Mouse (Mus musculus): ENCODE measurements around the gene Cyp4f39.

The Cyp4f39 gene

DNA sequence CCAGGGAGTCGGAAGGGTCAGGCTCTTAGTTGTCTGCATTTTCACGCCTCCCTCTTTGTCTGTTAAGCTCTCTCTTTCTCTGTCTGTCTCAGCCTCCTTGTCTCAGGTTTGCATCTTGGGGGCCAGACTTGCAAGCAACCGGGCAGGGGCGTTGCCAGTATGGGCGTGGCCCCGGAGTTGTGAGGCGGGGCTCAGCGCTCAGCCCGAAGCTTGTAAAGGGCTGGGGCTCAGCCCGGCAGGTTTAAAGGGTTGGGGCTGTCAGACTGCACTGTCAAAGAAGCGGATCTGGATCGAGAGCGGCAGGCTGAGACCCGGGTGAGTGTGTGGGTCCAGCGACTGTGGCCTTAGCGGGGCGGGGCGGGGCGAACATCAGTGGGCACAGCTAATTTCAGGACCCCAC is at the start of gene Cyp4f39:
Gene Cyp4f39, plus strand, starts transcription at position 242 of the 400 bp plus-strand sequence.
- peak; percentile 6 for DNase-seq

DNA sequence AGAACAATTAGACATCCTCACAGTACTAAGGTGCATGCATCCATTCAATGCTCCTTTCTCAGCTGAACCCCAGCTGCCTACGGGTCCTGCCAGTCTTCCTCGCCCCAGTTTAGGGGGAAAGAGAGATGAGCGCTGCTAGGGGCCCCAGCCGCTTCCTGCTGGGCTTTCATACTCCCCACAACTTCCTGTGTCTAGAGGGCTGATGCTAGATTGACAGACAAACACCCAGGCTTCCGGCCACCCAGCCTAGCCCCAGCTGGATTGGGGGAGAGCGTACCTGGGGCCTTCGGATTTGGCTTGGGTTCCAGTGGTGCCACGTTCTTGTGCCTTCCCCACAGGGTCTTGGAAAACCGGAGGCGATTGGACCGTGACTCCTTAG is 49.8 kb upstream of the Cyp4f39 start:
- DNase-seq = no peak

GRCm38 (mm10) chr17:32403417-32403816 is 49.1 kb upstream of the Cyp4f39 start, which contains the start of gene Rasal3:
TSS of gene Rasal3 (minus strand) at chr17:32403583.
- DNase-seq = no peak

GRCm38 (mm10) chr17:32411898-32412297 is 40.6 kb upstream of the Cyp4f39 start:
- DNase-seq = no peak

DNA sequence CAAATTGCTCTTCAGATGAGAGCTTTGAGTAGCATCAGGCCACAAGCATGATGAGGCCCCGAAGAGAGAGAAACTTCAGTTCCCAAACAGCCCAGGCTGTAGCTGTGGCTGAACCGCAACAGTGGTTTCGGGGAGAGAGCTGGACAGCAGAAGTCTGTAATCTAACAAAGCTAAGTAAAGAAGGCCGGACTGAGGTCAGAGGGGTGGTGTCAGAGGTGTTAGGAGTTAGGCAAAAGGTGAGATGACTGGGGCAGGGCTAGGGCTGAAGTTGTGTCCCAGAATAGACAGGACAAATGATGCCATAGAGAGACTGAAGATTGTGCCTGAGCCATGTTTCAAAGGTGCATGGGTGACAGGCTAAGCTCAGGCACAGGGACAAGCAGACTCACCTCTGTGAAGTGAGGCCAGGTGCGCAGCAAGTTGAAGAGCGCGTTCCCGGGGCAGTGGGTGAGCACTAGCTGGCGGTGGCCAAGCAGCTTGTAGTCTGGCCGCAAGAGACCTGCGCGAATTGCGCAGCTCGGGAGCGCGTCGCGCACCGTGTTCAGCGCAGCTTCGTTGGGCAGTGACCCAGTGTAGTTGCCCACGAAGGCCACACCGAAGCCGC is 37.0 kb upstream of the Cyp4f39 start:
- no peak for DNase-seq

DNA sequence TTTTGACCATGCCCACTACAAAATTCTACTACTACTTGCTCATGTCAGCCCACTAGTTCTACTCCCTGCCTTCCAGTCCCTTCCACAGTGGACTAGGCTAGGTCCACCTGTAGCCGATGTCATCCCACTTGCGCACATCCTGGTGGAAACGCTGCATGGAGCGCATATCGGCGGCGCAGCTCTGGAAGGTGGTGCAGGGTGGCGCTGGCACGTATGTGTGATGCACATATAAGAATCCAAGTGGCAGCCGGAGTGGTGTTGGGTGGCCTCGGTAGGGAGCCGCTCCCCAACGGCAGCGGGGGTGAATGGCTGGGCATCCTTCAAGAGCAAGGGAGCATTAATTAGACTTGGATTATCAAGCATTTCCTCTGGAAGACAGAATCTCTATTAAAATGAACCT is 35.8 kb upstream of the Cyp4f39 start:
- no peak for DNase-seq

- no peak for DNase-seq
Measured at GRCm38 (mm10) chr17:32419989-32420388, 32.5 kb upstream of the Cyp4f39 start.

DNA sequence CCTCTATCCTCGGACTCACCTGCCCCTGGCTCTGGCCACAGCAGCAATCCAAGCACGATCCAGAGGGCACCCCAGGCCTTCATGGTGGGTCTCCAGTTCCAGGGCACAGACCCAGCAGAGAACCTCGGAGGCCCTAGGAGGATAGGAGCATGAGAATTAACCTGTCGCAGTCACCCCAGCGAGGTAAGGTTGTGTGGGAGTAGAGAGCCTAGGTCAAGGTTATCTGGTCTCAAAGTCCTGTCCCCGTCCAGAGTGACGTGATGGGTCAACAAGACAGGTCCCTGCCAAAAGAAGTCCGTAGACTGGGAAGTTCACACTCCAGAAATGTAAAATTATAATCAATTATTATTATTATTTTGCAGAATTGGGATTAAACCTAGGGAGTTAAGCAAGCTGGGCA is 31.7 kb upstream of the Cyp4f39 start:
- no peak for DNase-seq

DNA sequence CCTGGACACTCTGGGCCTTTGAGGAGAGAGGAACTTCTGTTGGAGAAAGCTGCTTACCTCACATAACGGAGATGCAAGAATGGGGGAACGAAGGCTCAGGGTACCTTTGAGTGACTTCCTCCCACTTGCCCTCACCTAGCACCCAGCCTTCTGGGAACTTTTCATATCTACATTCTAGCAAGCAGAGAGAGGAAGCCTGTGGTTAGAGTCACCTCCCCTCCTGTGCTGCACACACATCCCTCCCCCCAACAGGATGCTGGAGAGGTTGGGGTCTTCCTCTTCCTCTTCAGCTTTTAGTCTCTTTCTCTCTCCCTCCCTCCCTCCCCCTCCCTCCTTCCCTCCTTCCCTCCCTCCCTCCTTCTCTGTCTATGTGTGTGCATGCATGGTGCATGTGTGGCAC is 28.5 kb upstream of the Cyp4f39 start, which contains the start of gene Pglyrp2:
Gene Pglyrp2, minus strand, starts transcription at position 134 of the 400 bp plus-strand sequence.
- DNase-seq = no peak

- DNase-seq = no peak
Measured at GRCm38 (mm10) chr17:32426610-32427009, 25.9 kb upstream of the Cyp4f39 start.

GRCm38 (mm10) chr17:32431972-32432371 is 20.6 kb upstream of the Cyp4f39 start:
- no peak for DNase-seq

DNA sequence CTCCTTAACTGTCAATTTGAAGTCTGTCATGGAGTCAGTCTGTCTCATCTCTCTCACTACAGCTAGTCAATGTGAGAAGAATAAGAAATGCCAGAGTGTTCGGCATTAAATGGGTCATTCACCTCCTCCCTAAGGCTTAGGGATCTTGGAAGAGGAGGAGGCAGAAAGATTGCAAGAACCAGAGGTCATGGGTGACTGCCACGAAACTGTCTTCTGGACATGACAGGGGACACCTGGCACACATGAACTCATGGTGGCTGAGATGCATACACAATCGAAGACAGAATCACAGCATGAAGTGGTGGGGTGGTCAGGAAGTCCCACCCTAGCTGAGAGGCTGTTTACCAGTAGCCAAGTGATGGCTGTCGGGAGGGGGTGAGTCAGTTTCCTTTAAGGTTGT is 18.2 kb upstream of the Cyp4f39 start:
- no peak for DNase-seq

- no peak for DNase-seq
Measured at GRCm38 (mm10) chr17:32435151-32435550, 17.4 kb upstream of the Cyp4f39 start.

DNA sequence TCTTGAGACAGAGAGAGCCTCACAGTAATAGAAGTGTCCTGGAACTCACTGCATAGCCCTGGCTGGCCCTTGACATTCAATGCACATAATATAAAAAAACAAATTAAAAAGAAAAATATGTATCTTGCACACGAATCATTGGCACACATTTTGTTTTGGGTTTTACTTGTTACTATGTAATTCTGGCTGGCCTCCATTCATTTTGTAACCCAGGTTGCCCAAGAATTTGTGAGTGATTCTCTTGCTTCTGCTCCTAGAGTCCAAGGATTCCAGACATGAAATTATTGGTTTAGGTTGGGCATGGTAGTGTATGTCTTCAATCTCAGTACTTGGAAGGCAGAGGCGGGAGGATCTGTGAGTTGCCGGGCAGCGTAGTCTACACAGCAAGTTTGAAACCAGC is 15.4 kb upstream of the Cyp4f39 start:
- DNase-seq = no peak

- no peak for DNase-seq
Measured at GRCm38 (mm10) chr17:32443245-32443644, 9.3 kb upstream of the Cyp4f39 start.

GRCm38 (mm10) chr17:32445016-32445415 is 7.5 kb upstream of the Cyp4f39 start:
- no peak for DNase-seq

DNA sequence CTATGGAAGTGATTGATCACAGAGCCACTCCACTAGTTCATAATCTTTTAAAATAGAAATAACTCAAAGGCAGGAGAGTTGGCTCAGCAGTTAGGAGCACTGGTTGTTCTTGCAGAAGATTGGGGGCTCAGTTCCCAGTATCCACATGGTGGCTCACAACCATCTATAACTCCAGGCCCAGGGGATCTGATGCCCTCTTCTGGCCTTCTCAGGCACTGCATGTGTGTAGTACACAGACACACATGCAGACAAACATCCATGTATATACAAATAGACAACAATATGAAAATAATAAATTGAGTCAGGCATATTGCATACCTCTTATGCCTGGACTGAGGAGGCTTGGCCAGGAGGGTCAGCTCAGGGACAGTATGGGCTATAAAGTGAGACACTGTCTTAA is 5.3 kb upstream of the Cyp4f39 start:
- DNase-seq = no peak

DNA sequence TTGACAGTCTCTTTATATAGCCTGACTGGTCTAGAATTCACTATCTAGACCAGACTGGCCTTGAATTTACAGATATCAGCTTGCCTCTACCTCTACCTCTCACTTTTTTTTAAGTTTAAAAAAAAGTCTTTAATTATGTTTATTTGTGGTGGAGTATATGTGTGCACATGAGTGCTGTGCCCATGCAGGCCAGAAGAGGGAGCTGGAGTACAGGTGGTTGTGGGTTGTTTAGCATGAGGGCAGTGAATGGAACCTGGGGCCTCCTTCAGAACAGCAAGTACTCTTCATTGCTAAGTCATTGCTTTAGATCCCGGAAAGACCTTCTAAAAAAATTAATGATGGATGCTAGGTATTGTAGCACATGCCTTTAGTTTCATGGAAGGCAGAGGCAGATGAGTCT is 3.5 kb upstream of the Cyp4f39 start:
- no peak for DNase-seq

- DNase-seq = no peak
Measured at GRCm38 (mm10) chr17:32450844-32451537, 1.5 kb upstream of the Cyp4f39 start.

DNA sequence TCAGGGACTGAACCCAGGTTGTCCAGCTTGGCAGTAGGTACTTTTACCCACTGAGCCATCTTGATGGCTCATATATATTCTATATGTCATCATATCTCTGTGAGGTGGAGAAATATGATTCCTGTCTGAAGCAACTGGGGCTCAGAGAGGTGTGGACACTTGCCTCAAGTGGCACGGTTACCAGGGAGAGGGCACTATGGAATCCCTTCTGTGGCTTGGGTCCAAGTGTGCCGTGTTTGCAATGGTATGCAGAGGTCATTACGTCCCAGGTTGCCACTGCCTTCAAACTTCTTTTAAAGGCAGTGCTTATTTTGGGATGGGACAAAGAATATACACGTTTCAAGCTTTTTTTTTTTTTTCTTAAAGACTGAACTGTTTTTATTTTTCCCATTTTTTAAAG is 1.7 kb downstream of the Cyp4f39 start:
- no peak for DNase-seq

GRCm38 (mm10) chr17:32454997-32455396 is 2.5 kb downstream of the Cyp4f39 start:
- DNase-seq = no peak

DNA sequence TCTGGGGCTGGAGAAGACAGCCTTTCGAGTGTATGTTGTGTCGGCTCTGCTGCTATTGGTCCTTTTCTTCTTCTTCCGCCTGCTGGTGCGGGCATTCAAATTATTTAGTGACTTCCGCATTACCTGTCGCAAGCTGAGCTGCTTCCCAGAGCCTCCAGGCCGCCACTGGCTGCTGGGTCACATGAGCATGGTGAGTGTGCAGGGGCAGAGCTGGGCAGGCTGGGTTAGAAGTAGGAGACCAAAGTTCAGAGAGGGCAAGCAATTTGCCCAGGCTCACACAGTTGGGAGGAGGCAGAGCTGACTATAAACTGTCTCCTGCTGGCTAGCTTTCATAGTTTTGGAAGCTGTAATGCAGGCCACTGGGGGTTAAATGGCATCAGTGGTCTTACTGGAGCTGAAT is 16.0 kb downstream of the Cyp4f39 start:
- no peak for DNase-seq

DNA sequence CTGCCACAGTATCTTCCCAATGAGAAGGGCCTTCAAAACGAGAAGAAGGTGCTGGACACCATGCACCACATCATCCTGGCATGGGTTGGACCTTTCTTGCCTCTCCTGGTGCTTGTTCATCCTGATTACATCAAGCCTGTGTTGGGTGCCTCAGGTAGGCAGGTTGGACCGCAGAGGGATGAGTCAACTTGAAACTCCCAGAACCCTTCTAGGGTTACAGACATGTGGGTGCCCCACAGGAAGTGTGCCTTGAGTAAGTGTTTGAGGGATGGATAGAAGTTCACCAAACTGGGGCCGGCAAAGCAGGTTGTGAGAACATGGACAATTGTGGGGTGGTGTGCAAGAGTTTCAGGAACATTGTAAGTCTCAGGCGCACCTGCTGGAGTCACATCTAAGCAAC is 18.3 kb downstream of the Cyp4f39 start:
- DNase-seq = no peak

- no peak for DNase-seq
Measured at GRCm38 (mm10) chr17:32472176-32472575, 19.7 kb downstream of the Cyp4f39 start.

Measured in right cerebral cortex, postnatal 4 days (tissue).